Mouse (Mus musculus) MN1 (cell line): ENCODE results near the gene Rpl38.
A peak's percentile ranks its signal among the peaks of the same experiment; 100 is the strongest.
"Not testable (repeated sequence)": the region's sequence is repeated elsewhere in the genome, so short reads cannot be mapped to it uniquely, and the experiment has no call there.

Source experiments
- DNase-seq: peaks from one replicate; pipeline ENCODE4 v3.0.0-alpha.2; 2016; ENCODE audit warnings: low spot score

Rpl38 gene

DNA sequence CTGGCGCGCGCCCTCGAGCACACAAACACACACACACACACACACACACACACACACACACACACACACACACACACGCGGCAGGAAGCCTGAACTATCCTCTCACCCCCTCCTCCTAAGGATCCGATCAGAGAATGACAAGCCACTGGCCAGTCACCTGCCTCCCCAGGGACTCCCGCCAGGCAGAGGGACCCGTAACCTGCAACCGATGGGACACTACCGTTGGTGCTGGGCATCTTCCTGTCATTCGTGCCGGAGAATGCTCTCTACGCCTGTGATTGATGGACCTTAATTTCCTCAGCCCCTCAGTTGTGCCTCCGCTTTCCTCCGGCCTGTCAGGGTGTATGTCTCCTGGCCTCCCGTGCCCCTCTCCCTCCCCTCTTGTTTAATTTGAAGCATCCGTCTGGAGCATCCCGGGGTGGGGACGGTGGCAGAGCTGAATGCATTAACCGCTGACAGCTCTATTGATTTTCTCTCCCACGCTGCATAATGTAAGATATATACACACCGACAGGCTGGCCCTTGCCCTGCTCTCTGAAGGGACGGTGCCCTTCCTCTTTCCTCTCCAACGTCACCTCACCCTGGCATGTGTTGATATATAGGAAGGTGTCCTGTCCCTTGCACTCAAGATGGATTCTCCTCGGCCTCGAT lies 11.2 kb upstream of the Rpl38 start:
- DNase-seq, result peak; percentile 19

DNA sequence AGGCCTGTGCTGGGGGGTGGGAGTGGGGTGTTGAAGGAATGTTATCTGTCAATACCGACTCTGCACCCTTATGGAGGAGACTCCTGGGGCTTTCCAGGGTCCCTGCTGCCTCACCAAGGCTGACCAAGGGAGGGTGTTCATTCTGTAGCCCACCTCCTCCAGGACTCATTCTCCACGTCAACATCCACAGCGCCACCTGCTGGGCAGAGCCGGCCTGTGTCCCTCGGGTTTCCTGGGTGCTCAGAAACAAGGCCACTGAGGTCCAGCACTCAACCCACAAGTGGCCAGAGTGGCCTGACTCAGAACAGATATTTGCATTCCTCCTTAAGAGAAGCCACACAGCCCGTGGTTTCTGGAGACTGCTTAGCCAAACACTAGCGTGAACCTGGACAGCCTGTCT lies 10.6 kb upstream of the Rpl38 start:
- DNase-seq, result peak; percentile 78

DNA sequence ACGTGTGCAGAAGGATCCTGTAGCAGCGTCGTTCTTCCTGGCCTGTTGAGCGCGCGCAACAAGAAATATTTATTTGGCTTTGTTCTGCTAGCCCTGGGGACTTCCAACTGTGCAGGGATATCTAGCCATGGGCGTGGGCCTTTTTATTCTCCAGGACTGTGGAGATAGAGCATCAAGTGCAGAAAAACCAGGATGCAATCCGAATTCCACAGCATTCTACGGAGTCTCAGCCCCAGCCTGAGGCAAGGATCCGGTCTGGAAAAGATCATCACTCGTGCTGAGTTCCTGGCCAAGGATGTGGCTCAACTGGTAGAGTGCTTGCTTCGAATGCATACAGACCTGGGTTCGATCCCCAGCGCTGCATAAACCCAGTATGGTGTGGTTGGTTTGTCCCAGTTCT lies 6.2 kb upstream of the Rpl38 start:
- DNase-seq, result no peak

DNA sequence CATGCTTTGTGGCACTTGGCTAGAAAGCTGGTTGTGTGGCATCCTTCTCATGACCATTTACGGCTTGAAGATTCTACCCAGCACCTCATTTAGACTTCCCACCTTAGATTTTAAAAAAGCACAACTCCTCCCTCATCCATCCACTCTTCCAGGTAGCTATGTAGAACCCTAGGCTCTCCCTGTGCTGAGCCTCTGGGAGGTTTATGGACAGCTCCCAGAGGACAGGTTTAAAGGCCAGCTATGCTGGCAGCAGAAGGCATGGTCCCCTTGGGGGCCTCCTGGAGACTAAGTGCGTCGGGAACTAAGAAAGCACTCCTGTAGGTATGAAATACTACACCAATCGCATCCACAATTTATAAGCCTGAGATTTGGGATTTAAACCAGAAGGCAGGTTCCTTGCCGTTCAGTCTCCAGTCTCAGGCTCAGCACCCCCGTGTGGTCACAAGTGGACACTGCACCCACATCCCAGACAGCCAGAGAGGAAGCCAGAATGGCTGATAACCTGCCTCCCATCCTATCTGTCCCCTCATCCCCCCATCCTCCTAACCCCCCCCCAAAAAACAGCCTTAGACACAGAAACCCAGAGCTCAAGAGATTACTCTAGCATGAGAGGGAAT lies 5.5 kb upstream of the Rpl38 start:
- DNase-seq, result no peak

DNA sequence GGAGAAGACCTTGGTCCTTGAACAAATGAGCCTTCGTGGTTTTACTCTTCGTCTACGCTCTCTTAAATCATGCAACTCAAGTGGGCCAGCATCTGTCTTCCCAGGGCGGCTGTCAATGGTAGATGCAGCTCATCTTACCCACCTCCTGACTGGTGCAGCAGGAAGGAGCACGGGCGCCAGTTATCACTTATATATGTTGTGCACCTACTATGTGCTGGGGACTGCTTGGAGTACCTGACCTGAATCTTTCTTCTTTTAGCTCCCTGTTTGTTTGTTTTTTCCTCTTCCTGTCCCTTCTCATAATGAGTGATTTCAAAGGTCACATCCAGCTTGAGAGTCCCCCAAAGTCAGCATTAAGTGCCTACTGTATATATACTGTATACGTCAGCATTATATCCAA lies 4.2 kb upstream of the Rpl38 start:
- DNase-seq, result no peak

DNA sequence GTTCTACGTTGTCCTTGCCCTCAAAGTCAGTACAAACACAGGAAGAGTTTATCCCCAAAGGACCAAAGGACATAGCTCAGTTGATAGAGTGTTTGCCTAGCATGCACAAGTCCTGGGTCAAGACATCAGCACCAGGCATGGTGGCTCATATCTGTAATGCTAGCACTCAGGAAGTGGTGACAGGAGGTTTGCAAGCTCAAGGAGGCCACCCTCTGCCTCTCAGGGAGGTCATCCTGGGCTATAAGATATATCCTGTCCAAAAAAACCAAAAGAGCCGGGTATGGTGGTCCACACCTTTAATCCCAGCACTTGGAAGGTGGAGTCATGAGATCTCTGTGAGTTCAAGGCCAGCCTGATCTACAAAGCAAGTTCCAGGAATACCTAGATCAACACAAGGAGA lies 2.9 kb upstream of the Rpl38 start:
- DNase-seq, result no peak

DNA sequence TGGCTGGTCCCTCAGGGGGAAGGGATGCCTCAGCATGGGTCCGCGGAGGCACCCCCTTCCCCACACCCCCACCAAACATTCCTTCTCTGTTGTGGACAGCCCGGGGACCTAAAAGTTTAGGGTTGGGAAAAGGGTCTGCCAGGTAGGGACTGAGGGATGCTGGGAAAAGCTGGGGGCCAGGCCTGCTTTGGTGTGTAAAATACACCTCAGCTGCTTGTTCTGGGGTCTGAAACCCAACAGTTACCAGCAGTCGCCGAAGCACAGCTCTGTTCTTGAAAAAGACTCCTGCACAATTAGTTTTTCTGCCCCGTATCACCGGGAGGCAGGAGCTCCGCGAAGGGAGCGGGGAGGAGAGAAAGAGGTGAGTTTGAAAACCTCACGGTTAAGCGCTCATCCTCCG lies 1.5 kb upstream of the Rpl38 start:
- DNase-seq, result no peak

DNA sequence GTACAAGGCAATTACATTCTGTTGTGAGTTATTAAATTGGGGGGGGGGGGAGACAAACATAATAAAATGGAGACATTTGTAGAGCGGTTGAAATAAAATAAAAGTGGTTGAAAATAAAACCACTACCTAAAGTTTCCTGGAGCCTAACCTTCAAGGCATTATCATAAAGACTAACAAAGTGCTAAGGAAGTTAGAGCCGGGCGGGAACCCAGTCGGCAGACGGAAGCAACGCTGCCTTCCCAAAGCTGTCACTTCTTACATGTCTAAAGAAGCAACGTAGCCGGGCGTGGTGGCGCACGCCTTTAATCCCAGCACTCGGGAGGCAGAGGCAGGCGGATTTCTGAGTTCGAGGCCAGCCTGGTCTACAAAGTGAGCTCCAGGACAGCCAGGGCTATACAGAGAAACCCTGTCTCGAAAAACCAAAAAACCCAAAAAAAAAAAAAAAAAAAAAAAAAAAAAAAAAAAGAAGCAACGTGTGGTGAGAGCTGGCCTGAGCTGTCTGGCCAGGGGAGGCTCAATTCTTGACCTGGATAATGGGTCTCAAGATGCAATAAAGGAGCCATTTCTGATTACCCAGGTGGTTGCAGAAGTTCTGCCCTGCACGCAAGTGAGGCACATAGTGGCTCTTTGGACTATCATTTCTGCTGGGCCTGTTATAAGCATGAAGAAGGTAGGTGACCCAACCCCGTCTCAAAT lies 940 bp upstream of the Rpl38 start:
- DNase-seq, result no peak

DNA sequence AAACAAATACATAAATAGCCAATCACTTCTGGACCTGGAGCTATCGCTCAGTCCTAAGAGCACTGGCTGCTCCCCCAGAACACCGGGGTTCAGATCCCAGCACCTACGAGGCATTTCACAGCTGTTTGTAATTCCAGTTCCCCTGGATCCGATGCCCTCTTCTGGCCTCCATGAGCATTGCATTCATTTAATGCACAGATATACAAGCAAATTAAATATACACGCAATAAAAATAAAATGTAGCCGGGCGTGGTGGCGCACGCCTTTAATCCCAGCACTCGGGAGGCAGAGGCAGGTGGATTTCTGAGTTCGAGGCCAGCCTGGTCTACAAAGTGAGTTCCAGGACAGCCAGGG lies 415 bp upstream of the Rpl38 start:
- not testable (repeated sequence) for DNase-seq

DNA sequence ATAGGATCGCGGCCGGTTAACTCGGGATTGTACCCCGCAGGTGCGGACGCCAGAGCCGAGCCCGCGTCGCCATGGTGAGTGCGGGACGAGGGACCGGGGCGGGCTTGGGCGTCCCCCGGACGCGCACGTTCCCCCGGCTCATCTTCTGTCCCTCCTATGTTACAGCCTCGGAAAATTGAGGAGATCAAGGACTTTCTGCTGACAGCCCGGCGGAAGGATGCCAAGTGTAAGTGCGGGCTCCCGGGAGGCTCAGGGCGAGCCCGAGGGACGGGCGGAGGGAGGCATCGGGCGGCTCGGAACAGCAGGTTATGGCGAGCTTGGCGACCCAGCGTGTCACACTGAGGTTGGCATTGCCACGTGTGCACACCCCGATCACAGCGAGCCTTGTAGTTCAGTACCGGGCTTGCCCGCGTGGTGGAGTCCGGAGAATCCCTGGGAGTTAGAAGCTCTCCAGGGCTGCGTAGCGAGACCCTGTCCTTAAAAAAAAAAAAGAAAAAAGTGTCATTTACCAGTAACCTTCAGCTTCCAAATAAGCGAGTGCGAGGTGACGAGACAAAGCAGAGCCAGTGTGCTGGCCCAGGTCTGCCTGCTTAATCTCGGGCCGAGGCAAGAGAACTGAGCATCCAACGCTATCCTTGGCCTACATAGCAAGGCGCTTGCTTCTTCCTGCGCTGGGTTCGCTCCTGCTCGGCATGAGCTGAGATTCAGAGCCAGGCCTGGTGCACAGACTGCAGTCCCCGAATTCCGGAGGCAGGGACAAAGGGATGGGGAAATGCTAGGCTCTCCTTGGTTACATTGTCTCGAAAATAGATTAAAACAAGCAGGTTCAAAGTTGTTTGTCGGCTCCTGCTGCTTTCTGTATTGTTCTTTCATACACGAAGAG lies 658 bp downstream of the Rpl38 start:
- DNase-seq, result peak; percentile 84

DNA sequence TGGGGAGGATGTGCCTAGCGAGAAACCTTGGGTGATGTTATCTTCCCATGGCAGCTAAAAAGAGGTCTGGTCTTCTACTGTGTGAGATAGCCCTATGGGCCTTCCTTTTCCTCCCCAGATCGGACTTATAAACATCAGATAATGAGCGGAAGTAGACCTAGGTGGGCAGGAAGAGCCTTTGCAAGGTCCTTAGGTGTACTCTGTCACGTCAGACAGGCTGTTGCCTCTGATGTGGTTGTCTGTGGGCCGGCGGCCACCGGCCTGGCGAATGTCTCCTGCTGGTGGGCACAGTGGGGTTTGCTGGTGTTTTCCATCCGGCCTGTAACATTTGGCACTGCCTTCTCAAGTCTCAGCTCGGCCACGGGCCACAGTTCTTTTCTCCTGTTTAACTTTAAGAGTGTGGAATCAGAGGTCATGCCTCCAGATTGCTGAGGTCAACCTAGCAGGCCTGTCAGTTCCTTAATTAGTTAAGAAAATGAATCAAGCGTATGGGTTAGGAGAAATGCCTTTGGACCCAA lies 1.4 kb downstream of the Rpl38 start:
- peak; percentile 33 for DNase-seq

DNA sequence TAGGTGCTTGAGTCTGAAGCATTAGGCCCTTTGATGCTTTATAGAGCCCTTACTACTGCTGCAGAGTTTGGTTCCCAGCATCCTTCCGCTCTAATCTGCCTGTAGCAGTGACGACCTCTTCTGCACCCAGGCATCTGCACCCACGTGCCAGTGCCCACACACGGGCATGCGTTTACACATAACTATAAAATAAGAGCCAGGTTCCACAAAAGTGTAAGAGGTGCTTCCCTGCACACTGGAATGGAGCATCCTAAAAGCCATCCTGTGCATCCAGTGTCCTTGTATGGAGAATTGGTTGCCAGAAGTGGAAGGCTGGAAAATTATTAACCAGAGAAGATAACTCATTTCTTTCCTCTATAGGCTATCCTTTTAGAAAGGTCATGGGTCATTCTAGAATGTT lies 2.8 kb downstream of the Rpl38 start:
- no peak for DNase-seq

DNA sequence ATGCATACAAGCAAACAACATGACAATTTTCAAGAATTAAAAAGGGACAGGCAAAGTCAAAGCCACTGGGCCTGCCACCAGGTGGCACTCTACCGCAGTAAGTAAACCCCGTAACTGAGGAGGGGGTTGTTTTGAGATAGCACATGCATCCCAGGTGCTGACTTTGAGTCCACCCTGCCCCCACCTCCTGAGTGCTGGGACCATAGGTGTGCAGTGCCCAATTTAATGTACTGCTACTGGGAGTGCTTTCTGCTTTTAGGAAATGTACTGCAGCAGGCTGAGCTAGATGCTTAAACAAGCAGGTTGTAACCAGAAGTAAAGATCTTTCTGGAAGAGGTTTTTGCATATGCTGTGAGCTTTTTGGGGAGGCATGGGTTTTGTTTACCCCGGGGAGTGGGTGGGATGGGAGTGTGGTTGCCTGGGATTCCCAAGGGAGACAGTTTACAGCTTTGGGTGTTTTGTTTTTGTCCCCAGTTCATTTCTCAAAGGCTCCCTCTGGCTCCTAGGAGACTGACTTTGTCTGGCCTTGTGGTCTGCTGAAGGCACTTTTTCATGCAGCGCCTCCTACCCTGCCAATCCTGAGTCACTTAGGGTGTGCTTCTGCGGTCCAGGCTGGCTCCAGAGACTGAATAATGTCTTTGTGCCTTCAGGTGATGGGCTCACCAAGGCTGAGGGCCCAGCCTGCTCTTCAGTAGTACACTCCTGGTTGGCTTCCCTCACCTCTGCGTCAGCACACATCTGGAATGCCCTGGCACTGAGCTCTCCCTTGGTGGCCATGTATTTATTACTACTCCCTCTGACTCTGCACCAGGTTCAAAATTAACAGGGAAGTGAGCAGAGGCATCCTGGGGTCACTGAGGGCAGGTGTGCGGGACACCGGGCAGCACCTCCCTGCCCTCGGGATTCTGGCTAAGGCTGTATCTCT lies 4.7 kb downstream of the Rpl38 start:
- peak; percentile 56 for DNase-seq

DNA sequence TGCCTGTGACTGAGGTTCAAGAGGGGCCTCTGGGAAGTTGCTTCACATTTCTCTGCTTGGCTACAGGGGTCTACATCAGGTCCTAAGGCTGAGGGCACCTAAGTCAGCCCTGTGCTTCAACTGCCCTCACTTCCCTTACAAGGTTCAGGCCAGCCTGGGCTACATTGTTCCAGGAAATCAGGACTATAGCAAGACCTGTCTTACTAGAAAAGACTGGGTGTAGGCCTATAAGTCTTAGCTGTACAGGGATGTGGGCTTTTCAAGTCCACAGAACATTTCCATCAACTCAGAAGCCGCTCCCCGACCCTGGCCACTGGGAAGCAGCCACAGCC lies 5.4 kb downstream of the Rpl38 start:
- no peak for DNase-seq

DNA sequence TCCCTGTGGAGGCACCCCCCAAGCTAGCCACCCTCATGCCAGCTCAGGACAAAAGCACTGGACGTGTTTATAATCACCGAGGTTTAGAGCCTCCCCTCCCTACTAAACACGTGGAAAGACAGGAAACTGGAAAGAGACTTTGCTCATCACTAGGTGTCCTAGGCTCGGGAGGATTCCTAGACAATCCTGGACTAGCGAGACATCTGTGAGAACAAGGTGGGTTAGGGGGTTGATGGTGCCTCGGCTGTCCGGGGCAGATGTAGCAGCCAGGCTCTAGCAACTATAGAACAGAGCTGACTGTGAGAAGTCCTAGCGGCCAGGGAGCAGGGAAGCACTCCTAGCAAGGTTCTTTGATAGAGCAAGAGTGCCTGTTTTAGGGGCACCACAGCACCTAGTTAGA lies 5.9 kb downstream of the Rpl38 start:
- DNase-seq, result no peak

DNA sequence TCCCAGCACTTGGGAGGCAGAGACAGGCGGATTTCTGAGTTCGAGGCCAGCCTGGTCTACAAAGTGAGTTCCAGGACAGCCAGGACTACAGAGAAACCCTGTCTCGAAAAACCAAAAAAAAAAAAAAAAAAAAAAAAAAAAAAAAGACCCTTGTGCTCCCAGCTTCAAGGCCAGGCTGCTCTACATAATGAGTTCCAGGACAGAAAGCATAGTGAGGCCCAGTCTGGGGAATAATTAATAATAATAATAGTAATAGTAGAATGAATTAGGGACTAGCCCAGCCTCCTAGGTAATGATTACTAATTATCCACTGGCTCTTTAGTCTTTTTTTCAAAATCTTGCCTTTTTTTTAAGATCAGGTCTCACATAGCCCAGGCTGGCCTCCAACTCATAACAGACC lies 6.5 kb downstream of the Rpl38 start:
- DNase-seq, result not testable (repeated sequence)

DNA sequence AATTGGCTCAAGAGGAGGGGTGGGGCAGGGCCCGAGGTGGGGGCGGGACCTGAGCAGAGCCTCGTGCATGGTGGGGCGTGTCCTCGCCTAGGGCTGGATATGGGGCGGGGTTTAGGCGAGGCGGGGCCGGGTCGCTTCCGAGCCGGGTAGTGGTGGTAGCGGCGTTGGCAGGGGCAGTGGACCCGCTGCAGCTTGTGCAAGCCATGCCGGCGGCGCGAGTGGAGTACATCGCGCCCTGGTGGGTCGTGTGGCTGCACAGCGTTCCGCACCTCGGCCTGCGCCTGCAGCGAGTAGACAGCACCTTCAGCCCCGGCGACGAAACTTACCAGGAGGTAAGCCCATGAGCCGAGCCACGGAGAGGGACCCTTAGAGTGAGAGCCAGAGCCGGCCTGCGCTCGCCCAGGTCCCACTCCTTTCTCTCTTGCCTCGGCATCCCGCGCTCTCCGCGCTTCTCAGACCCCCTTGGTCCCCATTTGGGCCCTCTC lies 7.1 kb downstream of the Rpl38 start, which contains the start of gene Ttyh2:
Ttyh2 (plus strand) TSS at position 91 of the 485 bp plus-strand sequence.
- DNase-seq, result peak; percentile 83

DNA sequence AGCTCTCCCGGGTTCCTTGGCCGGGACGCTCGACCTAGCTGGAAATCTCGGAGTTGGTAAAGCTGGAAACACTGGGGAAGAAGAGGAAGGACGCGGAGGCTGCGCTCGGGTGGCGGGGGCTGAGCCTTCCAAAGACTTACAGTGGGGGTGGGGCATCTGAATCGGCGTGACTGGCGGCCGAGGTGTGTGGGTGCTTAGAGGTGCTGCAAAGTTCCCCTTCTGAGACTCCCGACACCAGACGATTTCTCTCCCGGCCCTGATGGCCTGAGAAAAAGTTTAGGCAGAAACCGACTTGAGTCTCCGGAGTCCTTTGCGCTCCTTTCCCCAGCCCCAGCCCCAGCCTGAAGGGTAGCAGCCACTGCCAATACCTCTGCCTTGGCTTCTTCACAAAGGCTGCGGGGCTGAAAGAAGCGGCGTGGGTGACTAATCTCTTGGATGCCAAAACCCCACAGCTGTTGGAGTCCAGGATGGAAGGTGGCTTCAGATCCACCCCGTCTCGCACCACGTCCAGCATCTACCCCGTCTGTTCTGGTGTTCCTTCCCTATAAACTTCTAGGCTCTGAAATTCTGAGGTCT lies 7.6 kb downstream of the Rpl38 start:
- peak; percentile 32 for DNase-seq

DNA sequence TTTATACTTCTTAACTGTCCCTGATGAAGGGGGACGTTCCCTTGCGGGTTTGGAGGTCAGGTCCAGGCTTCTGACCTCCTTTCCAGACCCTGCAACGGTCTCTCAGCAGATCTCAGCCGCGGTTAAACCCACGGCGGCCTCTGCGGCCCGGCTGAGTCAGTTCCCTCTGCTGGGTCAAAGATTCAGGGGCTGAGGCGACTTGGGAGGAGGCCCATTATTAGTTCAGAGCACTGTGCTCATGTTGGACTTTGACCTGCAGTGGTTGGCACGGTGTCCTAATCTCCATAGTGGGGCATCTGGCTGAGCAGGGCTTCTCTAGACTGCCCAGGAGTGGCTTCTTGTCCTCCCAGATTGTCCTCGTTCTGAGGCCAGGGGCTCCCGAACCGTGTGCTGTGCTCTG lies 8.1 kb downstream of the Rpl38 start:
- DNase-seq, result no peak

DNA sequence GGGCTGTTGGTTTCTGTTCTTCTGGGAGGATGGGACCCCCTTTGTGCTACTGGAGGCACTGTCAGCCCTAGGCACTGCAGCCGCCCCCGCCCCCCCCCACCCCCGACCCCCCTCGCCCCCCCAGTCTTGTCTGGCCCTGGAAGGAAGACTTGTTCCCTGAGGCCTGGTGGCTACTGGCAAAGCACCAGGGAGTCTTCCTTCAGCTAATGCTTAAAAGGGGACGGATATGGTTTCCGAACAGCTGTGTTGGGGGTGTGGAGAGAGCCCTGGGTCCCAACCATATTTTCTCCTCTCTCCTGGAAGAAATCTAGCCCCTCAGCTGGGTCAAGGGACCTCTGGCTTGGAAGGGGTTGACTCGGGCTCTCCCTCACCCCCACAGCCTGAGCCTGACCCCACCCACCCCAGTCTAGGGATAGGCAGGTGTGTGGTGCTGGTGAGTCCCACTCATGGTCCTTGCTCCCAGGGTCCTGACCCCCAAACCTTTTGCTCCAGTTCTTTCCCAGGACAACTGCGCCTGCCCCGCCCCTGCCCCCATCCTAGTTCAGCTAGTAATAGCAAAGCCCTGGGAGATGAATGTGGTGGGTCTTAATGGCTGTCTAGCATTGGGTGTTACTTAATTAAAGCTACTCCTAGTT lies 8.7 kb downstream of the Rpl38 start:
- DNase-seq, result no peak
